Mouse (Mus musculus) lung, adult 2 months (tissue): ENCODE results near the gene Sptbn2.

Experiments used
- CTCF ChIP-seq: fragments of 200-500 bp; IDR thresholded peaks from 2 replicates; pipeline ENCODE4 v1.5.1; 2011; ENCODE audit warnings: mild to moderate bottlenecking, low read length, control low read depth; ENCODE audit not compliant: insufficient read depth
- POLR2A ChIP-seq: fragments of 200-500 bp; IDR thresholded peaks from 2 replicates; pipeline ENCODE4 v1.6.1; 2011; ENCODE audit warnings: low read depth, mild to moderate bottlenecking, control low read depth, low read length, borderline replicate concordance; ENCODE audit errors: extremely low read depth

- TF ChIP-seq CTCF (no peak), POLR2A (no peak)
Observed at GRCm38 (mm10) chr19:4741482-4741881, 30.5 kb downstream of the Sptbn2 start.
